Mouse (Mus musculus) spleen, postnatal 14 days (tissue): ENCODE measurements around the gene Psmc2.

Experiments
- DNase-seq, 2 experiments: peaks; one replicate each; pipeline ENCODE4 v3.0.0; 2021 to 2022; ENCODE audit warnings: low spot score in 2 of 2

Psmc2 gene

GRCm38 (mm10) chr5:21785053-21785452 is at the start of gene Psmc2, which contains the start of gene Dnajc2:
Gene Psmc2, plus strand, starts transcription at chr5:21785283.
Gene Dnajc2, minus strand, starts transcription at chr5:21785251.
- peak; percentile 78 to 84 for DNase-seq

- DNase-seq, result peak; percentile 51 to 71
These were observed 49.5 kb upstream of the Psmc2 start for GRCm38 (mm10) chr5:21735584-21735983.

GRCm38 (mm10) chr5:21736046-21736445 is 49.0 kb upstream of the Psmc2 start:
- DNase-seq, result no peak

GRCm38 (mm10) chr5:21736956-21737585 is 48.0 kb upstream of the Psmc2 start, which contains the start of gene Pmpcb:
Gene Pmpcb, plus strand, starts transcription at chr5:21737141.
- DNase-seq, result peak; percentile 71 to 84

- DNase-seq, result no peak
These were observed 47.5 kb upstream of the Psmc2 start for GRCm38 (mm10) chr5:21737620-21738019.

GRCm38 (mm10) chr5:21739120-21739519 is 46.0 kb upstream of the Psmc2 start:
- no peak for DNase-seq

- no peak for DNase-seq
These were observed 45.2 kb upstream of the Psmc2 start for GRCm38 (mm10) chr5:21739881-21740280.

GRCm38 (mm10) chr5:21743606-21744005 is 41.5 kb upstream of the Psmc2 start:
- no peak for DNase-seq

GRCm38 (mm10) chr5:21744651-21745050 is 40.4 kb upstream of the Psmc2 start:
- DNase-seq, result no peak

GRCm38 (mm10) chr5:21745966-21746365 is 39.1 kb upstream of the Psmc2 start:
- no peak for DNase-seq

- no peak for DNase-seq
These were observed 16.6 kb upstream of the Psmc2 start for GRCm38 (mm10) chr5:21768506-21768905.

- no peak for DNase-seq
These were observed 15.2 kb upstream of the Psmc2 start for GRCm38 (mm10) chr5:21769841-21770240.

GRCm38 (mm10) chr5:21776491-21776890 is 8.6 kb upstream of the Psmc2 start:
- no peak for DNase-seq

- peak in 1 of 2 experiments; percentile 10 for DNase-seq
These were observed 676 bp upstream of the Psmc2 start for GRCm38 (mm10) chr5:21784161-21785052.

GRCm38 (mm10) chr5:21785776-21786175 is 693 bp downstream of the Psmc2 start:
- DNase-seq, result no peak

- DNase-seq, result peak; percentile 82 to 92
These were observed 1.4 kb downstream of the Psmc2 start for GRCm38 (mm10) chr5:21786258-21787185.

GRCm38 (mm10) chr5:21787186-21788105 is 2.4 kb downstream of the Psmc2 start:
- DNase-seq, result no peak

GRCm38 (mm10) chr5:21789061-21789460 is 4.0 kb downstream of the Psmc2 start:
- DNase-seq, result no peak

- DNase-seq, result no peak
These were observed 7.1 kb downstream of the Psmc2 start for GRCm38 (mm10) chr5:21792166-21792565.

- DNase-seq, result no peak
These were observed 17.8 kb downstream of the Psmc2 start for GRCm38 (mm10) chr5:21802907-21803306.
